Mouse (Mus musculus): ENCODE results near the gene Pwp2.

Pwp2 gene

GRCm38 (mm10) chr10:78171057-78171456, 13.9 kb downstream of the Pwp2 start:
- no peak for DNase-seq (ENCODE audit: low spot score)

GRCm38 (mm10) chr10:78170445-78170844, 14.5 kb downstream of the Pwp2 start:
- no peak for DNase-seq (ENCODE audit: low spot score)

- DNase-seq (ENCODE audit: low spot score) = peak; percentile 100
These were observed 15.5 kb downstream of the Pwp2 start, which contains the start of gene D10Jhu81e for GRCm38 (mm10) chr10:78169281-78170042. D10Jhu81e (minus strand) TSS chr10:78169782.

- DNase-seq (ENCODE audit: low spot score) = no peak
These were observed 16.2 kb downstream of the Pwp2 start for GRCm38 (mm10) chr10:78168792-78169191.

- DNase-seq (ENCODE audit: low spot score) = no peak
These were observed 17.2 kb downstream of the Pwp2 start for GRCm38 (mm10) chr10:78167775-78168174.

- no peak for DNase-seq (ENCODE audit: low spot score)
These were observed 17.6 kb downstream of the Pwp2 start for GRCm38 (mm10) chr10:78167333-78167732.

GRCm38 (mm10) chr10:78165256-78166005, 19.5 kb downstream of the Pwp2 start:
- DNase-seq (ENCODE audit: low spot score) = no peak

- DNase-seq (ENCODE audit: low spot score) = no peak
These were observed 20.2 kb downstream of the Pwp2 start for GRCm38 (mm10) chr10:78164786-78165185.

- DNase-seq (ENCODE audit: low spot score) = peak; percentile 77
These were observed 21.0 kb downstream of the Pwp2 start for GRCm38 (mm10) chr10:78163923-78164322.

GRCm38 (mm10) chr10:78163241-78163640, 21.7 kb downstream of the Pwp2 start:
- DNase-seq (ENCODE audit: low spot score) = no peak

GRCm38 (mm10) chr10:78162646-78163045, 22.3 kb downstream of the Pwp2 start:
- DNase-seq (ENCODE audit: low spot score) = no peak

- no peak for DNase-seq (ENCODE audit: low spot score)
These were observed 23.9 kb downstream of the Pwp2 start for GRCm38 (mm10) chr10:78161096-78161495.

GRCm38 (mm10) chr10:78160369-78161095, 24.4 kb downstream of the Pwp2 start:
- no peak for DNase-seq (ENCODE audit: low spot score)

- peak; percentile 92 for DNase-seq (ENCODE audit: low spot score)
These were observed 25.0 kb downstream of the Pwp2 start for GRCm38 (mm10) chr10:78159906-78160305.

- DNase-seq (ENCODE audit: low spot score) = peak; percentile 83
These were observed 25.6 kb downstream of the Pwp2 start for GRCm38 (mm10) chr10:78159252-78159878.

GRCm38 (mm10) chr10:78158041-78158440, 26.9 kb downstream of the Pwp2 start:
- no peak for DNase-seq (ENCODE audit: low spot score)

GRCm38 (mm10) chr10:78156926-78157325, 28.0 kb downstream of the Pwp2 start:
- DNase-seq (ENCODE audit: low spot score) = no peak

- DNase-seq (ENCODE audit: low spot score) = no peak
These were observed 35.8 kb downstream of the Pwp2 start for GRCm38 (mm10) chr10:78148834-78149766.

GRCm38 (mm10) chr10:78147908-78148441, 37.0 kb downstream of the Pwp2 start:
- no peak for DNase-seq (ENCODE audit: low spot score)

- no peak for DNase-seq (ENCODE audit: low spot score)
These were observed 41.0 kb downstream of the Pwp2 start for GRCm38 (mm10) chr10:78143727-78144505.
